Mouse (Mus musculus) right cerebral cortex, postnatal 25 days (tissue): ENCODE data around the gene Marveld2.

Experiments used
- DNase-seq: peaks from one replicate; pipeline ENCODE4 v3.0.0; 2022

The Marveld2 gene

DNA sequence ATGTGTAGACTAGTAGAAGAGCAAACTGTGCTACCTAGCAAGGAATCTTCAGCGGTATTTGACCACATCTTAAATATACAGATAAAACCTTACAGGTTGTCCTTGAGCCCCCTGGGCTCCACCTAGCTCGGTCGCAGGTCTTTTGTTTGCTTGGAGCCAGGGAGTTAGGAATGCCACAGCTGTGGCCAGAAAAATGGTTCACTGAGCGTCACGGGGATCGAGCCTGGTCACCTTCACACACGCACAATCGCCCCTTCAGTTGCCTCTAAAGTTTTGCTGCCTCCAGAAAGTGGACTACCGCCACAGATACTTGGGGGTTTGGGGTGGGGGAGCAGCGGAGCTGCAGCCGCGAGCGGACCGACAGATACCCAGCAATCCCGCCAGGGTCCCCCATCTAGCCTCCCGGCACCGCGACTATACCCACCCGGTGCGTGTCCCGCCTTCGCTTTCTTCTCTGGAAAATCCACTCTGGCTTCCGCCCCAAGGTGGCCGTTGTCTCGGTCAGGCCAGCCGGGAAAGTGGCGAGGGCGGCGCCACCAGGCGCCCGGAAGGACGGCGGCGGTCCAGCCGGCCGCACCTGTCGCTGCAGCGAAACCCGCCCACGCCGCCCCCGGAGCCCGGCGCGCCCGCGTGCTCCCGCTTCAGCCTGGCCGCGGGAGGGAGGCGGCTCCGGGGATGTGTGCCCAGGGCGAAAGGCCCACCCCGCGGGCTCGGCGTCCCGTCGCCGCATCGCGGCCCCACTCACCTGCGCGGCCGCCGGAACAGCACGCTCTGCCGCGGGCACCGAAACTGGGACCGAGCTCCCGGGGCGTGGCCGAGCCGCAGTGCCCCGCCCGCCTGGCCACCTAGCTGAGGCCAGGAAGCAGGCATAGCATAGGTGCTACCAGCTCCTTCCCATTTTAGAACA is at the start of gene Marveld2:
TSS of gene Marveld2 (minus strand) at position 791 of the 907 bp plus-strand sequence.
- peak; percentile 62 for DNase-seq

DNA sequence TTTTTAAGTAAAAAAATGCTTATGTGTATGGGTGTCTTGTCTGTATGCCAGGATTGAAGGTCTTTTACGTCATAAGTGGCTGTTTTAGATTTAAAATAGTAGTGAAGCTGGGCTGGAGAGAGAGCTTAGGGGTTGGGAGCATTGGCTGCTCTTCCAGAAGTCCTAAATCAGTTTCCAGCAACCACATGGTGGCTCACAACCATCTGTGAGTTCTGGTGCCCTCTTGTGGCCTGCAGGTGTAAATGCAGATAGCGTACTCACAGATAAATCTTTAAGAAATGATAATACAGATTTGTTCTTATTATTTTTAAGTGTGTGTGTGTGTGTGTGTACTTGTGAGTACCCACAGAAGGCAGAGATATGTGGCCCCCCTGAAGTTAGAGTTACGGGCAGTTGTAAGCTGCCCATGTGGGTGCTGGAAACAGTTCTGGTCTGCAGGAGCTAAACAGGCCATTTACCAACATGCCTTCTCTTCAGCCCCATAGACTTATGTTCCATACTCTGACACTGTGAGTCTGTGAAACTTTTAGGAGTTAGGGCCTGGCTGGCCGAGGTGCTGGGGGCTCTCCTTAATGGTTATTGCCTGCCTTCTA is 43.2 kb upstream of the Marveld2 start:
- peak; percentile 16 for DNase-seq

DNA sequence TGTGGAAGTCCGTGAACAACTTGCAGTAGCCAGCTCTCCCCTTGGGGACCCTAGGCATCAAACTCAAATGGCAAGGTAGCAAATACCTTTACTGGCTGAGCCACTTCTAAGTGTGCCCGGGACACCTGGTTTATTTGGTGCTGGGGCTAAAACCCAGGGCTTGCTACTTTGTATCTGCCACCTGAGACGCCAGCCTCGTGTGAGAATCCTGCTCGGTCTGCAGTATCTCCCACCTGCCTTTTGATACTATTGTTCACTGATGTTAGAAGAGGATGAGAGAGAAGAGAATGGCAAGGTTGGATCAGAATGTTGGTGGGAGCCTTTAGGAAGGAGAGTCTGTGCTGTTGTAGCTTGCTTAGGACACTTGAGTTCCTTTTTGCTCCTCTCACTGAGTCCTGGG is 41.3 kb upstream of the Marveld2 start:
- no peak for DNase-seq

DNA sequence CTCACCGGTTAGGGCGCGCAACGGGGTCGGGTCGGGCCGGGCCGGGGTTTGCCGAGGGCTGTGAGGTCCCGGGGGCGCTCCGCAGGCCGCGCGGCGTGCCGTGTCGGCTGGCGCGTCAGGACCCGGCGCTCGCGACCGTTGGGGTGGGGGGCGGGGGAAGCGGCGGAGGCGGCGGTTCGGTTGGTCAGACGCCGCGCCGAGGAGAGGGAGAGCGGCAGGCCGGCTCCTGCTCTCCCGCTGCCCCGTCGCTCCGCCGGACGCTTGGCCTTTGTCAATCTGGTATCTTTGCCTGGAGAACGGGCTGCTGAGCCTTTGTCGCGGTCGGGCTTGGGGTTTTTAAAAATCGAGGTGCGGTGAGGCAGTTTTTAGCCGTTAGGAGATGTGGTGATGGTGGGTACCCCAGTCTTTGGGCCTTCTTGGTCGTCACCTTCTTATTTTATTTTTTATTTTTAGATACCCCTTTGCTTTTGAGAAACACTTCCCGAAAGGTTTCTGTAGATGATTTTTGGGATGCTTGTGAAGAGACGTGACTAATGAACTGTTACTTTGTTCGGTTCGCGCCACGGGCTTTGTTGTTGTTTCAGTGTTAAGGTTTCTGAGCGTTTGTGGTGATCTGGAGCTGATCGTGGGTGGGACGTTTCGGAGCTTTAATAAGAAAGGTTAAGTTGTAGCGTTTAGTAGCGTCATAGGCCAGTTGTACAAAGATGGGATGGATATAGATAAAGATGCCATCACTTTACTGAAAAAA is 34.8 kb upstream of the Marveld2 start, which contains the start of gene Taf9:
TSS of gene Taf9 (plus strand) at position 141 of the 748 bp plus-strand sequence.
- no peak for DNase-seq

DNA sequence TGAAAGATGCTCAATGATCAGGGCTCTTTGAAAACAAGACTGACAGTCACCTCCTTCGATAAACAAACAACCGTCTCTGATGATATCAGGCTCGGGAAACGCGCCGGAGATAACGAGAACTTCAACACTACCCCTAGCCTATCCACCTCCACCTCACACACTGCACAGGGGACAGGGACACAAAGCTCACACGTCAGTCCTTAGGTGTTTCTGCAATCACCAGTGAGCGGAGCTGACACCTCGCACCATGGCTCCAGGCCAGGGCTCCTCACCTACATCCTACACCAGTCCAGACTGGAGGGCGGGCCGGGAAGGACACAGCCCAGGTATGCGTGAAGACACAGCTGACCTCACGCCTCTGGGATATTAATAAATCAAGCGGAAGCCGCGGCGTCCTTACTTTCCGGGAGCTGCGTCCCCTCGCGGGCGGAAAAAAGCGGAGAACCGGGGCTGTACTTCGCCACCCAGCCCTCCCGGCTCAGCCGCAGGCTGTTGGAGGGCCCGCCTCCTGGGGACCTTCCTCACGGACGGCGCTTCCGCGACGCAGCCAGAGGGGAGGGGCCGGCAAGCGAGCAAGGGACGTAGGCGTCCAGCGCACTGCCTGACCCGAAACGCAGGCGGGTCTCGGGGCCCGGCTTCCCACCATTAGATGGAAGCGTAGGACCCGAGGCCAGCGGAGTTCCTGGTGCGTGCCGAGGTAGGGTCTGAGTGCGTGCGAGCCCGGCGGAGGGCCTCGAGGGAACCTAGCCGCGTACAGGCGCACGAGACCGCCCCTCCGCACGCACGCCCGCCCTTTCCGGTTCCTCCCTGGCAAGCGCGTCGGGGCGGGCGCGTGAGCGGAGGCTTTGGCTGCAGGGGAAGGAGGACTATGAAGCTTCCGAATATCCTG is 34.0 kb upstream of the Marveld2 start, which contains the start of the genes Ak6 and Rad17:
TSS of gene Ak6 (plus strand) at position 430 of the 889 bp plus-strand sequence.
TSS of gene Rad17 (minus strand) at position 502 of the 889 bp plus-strand sequence.
- DNase-seq = peak; percentile 95

DNA sequence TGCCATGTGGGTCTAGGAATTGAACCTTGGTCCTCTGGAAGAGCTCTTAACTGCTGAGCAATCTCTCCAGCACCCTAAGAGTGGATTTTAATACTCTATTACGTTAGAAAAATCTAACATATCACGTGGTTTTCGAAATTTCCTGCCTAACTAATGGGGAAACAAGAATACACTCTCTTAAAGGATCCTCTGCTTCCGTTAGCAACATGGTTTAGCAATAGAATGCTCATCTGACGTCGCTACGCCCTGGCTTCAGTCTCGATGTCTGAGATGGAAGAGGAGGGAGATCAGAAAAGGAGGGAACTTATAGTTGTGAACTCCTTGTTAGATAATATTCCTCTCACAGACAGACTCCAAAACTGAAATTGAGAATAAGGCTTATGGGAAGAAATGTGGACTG is 31.5 kb upstream of the Marveld2 start:
- no peak for DNase-seq

DNA sequence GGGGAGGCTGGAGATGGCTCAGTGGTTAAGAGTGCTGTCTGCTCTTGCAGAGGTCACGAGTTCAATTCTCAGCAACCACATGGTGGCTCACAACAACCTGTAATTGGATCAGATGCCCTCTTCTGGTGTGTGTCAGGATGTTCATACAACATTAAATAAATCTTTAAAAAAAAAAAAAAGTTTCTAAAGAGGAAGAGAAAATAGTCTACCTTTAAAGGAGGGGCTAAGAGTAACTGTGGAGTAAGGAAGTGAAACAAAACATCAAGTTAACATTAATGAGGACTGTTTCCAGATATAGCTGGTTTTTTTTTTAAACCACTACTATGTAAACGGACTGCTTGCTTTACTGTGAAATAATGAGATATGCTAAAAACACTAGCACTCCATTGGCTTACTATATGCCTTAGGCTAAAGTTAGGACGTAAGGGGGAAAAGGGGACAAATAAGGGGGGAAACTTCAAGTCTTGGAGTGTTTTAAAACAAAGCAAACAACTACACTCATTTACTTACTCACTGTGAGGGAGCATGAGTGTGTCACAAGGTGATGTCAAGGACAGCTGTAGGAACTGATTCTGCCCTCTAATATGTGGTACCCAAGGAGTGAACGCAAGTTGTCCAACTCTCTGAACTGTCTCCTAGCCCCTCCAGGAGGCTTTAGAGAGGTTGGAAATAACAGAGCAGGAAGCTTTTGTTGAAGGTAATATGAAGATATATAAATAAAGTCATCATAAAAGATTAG is 25.9 kb upstream of the Marveld2 start:
- DNase-seq = no peak

DNA sequence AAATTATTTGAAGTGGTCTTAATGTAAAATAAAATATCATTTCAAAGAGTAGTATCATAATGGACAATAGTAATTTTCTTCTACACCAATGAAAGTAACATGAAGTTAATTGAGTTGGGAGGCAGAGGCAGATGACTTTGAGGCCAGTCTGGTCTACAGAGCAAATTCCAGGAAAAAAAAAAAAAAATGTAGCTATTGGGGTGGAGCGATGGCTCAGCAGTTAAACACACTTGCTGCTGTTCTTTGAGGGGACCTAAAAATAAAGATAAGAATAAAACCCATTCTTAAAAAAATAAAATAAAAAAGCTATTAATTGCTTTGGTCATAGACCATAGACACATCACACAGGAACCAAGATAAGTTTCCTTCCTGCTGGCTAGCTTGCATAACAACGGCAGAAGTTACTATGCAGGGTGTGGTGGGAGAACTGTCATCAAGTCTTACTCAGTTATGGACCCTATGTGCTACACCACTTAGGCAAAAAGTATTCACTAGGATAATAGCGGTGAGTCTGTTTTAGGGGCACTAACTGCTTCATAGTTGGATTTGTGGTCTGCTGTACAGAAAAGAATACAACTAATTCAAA is 17.4 kb upstream of the Marveld2 start:
- no peak for DNase-seq

DNA sequence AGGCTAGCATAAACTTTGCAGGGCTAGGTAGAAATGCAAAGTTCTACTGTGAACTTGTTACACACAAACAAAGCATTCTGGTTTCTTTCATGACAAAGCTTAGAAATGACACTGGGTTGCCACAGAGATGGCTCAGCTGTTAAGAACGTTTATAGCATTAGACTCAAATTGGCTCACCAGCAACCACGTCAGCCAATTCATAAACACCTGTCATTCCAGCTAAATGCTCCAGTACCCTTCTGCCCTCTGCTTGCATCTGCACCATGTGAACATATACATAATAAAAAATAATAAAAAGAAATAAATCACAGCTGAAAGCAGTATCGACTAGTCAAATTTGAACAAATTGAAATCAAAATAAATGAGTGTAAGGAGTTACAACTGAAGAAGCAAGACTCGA is 5.5 kb upstream of the Marveld2 start:
- DNase-seq = no peak

DNA sequence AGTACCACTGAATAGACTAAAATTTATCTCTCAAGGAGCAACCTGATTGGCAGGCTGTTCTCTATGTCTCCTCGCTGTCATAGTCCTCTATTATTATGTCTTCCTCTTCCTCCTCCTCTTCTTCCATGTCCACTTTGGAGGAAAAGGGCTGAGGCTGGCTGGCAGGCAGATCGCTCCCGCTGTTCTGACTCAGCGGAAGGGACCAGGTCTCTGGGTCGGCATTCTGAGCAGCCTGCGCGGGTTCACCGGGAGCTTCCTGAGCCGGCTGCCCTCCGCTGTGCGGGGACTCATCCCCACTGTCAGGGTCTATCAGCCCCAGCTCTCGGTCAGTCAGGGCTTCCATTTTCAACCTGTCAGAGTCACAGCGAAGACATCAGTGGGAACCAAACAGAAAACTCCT is 812 bp upstream of the Marveld2 start:
- DNase-seq = no peak

DNA sequence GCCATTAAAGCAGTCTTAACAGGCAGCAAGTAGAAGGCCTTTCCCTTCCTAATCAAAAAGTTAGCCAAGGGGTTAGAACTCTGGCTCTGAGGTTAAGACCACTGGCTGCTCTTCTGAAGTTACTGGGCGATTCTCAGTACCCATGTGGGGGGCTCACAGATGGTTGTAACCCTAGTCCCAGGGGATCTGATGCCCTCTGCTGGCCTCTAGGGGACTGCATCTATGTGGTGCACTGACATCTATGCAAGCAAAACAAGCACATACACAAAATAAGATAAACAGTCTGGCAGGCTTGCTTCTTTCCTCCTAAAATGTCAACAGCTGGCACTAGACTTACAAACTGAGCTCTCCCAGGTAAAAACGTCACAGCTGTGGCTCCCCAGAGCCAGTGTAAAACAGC is 3.9 kb downstream of the Marveld2 start:
- DNase-seq = no peak

DNA sequence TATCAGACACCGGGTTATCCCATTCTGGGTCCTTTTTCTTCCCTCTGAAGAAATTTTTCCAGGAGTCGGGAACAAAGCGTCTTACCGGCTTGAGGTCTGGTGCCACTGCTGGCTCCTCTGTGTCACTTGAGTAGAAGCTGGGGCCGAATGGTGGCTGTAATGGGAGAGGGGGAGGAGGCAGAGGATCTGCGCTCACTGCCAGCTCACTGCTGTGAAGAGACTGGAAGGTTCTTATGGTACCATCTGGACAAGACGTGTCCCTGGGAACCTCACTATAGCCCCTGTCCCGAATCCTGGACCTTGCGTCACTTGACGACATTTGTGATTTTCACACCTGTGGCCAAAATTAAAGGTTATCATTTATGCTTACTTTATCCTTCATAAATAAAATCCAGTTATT is 4.5 kb downstream of the Marveld2 start:
- DNase-seq = no peak

DNA sequence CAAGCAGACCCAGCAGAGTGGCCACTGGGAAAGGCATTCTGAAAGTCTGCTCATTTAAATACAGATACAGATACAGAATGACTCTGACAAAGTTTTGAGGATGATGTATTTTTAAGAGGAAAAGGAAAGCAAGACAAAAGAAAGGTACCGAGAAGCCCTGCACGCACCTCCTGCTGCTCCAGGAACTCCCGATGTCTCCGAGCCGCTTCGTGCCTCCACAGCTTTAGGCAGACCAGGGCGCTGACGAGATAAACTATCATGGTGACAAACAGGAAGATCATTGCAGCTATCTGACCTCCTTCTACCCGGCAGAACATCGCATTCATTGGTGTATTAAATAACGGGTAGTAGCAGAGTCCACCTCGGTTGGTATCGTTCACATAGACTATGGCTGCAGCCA is 5.5 kb downstream of the Marveld2 start:
- no peak for DNase-seq

DNA sequence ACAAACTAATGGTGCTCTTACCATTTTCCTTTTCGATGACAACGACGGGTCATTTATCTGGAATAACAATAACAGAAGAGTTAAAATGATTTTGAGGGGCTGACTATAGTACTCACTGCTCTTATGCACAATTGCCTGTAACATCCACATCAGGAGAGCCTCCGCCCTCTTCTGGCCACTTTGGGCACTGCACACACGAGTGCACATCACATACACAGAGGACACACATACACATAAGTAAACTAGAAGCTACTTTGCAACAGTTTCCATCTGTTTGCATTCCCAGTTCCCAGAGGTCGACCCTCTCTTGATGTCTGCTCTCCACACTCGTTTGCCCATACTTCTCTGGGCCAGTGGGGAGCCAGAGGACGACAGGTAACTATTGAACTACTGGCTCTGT is 9.0 kb downstream of the Marveld2 start:
- no peak for DNase-seq

DNA sequence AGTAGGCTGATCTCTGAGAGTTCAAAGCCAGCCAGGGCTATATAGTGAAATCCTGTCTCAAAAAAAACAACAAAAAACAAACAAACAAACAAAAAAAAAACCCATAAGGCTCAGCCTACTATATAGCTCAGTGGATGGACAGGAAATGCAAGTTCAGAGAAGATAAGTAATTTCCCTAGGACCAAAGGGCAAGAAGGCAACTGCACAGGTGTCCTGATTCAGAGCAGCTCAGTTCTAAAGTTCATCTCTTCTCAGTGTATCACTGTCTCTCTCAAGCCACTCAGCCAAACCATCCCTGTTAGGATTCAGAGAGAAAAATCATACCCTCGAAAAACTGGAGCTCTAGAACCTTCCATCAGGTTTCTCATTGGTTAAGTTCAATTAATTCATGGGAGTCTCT is 10.9 kb downstream of the Marveld2 start:
- no peak for DNase-seq

DNA sequence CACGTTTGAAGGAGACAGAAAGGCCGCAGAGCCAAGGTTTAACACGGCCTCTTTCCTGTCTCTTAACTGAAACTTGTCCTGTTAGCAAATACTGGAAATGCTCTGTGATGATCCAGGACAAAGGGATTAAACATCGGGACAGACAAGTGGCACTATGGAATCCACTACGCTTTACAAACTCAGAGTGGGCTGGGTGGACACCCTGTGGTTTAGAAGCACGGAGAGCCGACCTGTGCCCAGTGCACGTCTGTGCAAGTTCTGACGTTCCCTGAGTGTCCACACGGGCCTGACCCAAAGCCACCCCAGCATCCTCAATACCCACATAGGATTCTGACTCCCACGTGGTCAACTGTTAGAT is 13.1 kb downstream of the Marveld2 start:
- DNase-seq = no peak

DNA sequence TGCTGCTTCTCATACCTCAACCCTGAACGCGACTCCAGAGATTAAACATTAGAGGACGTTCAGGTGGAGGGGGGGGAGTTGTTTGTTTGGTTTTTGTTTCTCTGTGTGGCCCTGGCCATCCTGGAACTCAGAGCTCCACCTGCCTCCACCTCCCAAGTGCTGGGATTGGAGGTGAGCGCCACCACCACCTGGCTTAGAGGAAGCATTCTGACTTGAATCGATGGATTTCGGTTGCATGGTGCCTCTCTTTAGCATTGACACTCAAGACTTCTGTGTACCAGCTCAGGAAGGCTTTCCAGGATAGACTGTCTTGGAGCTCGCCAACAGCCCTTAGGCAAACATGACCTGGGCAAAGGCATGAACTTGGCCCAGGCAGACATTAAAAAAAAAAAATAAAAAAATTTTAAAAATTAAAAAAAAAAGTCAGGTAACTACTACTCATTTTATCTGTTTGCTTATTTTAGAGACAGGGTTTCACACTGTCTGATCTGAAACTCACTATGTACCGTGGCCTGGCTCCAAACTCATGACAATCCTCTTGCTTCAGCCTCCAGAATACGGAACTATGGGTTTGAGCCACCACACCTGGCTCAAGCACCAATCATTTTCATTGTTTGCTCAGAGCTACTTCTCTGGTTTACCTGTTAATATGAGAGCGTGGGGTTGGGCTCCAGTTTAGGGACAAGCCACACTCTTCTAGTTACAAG is 13.6 kb downstream of the Marveld2 start:
- no peak for DNase-seq

DNA sequence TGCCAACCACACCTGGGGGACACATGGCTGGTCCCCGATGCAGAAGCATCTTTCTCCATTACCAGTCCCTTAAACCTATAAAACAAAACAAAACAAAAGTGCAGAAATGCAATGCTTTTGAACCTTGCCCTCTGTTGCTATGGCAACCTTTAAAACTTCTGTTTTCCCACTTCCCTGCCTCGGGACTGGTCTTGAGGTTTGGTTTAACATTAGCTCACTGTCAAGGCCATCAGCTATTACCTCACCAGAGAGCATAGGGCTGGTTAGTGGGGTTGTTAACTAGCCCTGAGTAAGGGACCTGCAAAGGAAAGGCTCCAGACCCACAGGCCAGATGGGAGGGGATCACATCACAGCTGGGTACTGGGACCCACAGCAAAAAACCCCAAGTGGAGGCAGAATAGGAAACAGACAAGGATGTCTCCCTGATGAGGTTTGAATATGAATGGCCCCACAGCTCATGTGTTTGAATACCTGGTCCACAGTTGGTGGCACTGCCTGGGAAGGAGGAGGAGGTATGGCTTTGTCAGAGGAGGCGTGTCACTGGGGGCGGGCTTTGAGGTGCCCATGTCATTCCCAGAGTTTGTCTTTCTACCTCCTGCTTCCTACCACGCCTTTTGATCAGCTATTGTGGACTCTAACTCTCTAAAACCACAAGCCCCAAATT is 14.4 kb downstream of the Marveld2 start:
- no peak for DNase-seq

DNA sequence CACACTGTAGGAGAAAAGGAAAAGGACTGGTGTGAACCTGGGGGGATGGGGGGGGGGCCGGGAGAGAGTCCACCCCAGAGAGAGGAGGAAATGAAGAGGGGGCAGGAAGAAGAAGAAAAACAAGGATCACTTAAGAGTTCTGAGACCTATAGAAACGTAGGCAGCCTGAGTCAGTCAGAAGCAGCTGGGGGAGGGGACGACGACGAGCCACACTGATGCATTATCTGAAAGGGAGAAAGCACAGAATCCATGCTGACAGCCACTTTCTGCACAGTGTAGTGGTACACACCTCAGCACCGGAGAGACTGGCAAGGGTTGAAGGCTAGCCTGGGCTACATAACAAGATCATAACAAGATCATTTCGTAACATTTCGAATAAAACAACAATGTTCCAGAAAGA is 15.7 kb downstream of the Marveld2 start:
- no peak for DNase-seq

DNA sequence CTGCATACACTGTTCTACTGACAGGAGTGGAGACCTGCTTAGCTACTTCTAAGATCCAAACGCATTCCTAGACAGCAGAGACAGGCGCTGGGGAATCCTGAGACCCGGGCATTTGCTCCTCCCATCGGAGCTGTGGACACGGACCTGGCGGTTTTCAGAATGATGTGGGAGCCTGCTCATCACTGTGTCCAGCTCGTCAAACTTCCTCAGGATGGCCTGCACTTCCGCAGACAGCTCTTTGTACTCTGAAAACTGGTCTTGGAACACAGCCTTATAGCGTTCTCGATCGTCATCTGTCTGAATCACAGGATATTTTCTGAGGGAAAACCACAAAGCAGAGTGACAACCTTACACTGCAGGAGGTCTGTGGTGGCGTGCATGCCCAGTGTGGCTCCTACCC is 16.5 kb downstream of the Marveld2 start:
- no peak for DNase-seq
